In genomic region chr4:147133596-147133995, GRCm38 (mm10) we compare ENCODE assay signal across 6 mouse cellular contexts. TPM values are rescaled to one million over a fixed set of nuclear protein-coding genes. Genes with fewer than 3 reads are reported as not detected.
A peak's percentile ranks its signal among the peaks of the same experiment; 100 is the strongest.
DNase-seq lines count a peak whose midpoint lies in the region; ATAC-seq and TF ChIP-seq lines count a peak whose summit lies in the region.
"Not testable (repeated sequence)": the region's sequence is repeated elsewhere in the genome, so short reads cannot be mapped to it uniquely, and the experiment has no call there.

No protein-coding gene starts in this region.

- H3K36me3 ChIP-seq in E14TG2a.4 (ENCODE audit: insufficient read depth, low read length); limb, embryonic 11.5 days (ENCODE audit: control insufficient read depth, insufficient read depth, low read length); liver, embryonic 12.5 days: not testable (repeated sequence)

- not testable (repeated sequence) for ATAC-seq in limb, embryonic 11.5 days (ENCODE audit: insufficient number of reproducible peaks, low FRiP score, low TSS enrichment, low read depth); liver, embryonic 12.5 days

- peak overlapping the region; percentile 18 for H3K4me3 ChIP-seq in E14TG2a.4 (replicated peaks; ENCODE audit: low read length)
- H3K4me3 ChIP-seq in limb, embryonic 11.5 days (ENCODE audit: low read depth, low read length); liver, embryonic 12.5 days: not testable (repeated sequence)

- WGBS in limb, embryonic 11.5 days: 56% methylated on average over 2 of the region's 2 CpGs
- 42% methylated on average over 2 of the region's 2 CpGs for WGBS in liver, embryonic 12.5 days (ENCODE audit: insufficient replicate concordance)

- H3K27me3 ChIP-seq in E14TG2a.4 (ENCODE audit: insufficient read depth, low read length); limb, embryonic 11.5 days (ENCODE audit: control insufficient read depth, insufficient read depth, low read length); liver, embryonic 12.5 days (replicated peaks): not testable (repeated sequence)

- not testable (repeated sequence) for H3K9me3 ChIP-seq in E14TG2a.4 (ENCODE audit: low read length); limb, embryonic 11.5 days (ENCODE audit: control insufficient read depth, low read length); liver, embryonic 12.5 days (replicated peaks)

- not testable (repeated sequence) for H3K4me1 ChIP-seq in E14TG2a.4 (replicated peaks; ENCODE audit: low read depth, low read length); limb, embryonic 11.5 days (ENCODE audit: control insufficient read depth, insufficient read depth, low read length); liver, embryonic 12.5 days

- not testable (repeated sequence) for H3K4me2 ChIP-seq in limb, embryonic 11.5 days (ENCODE audit: low read depth, severe bottlenecking)
- 0 out of 2 replicates have a peak overlapping the region, but pooled peaks have one; percentile 8 for H3K4me2 ChIP-seq in liver, embryonic 12.5 days

- not testable (repeated sequence) for H3K9ac ChIP-seq in limb, embryonic 11.5 days (ENCODE audit: low read length); liver, embryonic 12.5 days

- peak; percentile 20 for DNase-seq in R1 (ENCODE audit: low read depth, low spot score)
- DNase-seq in heart, adult 11 months: peak; percentile 45
- DNase-seq in limb, embryonic 11.5 days (ENCODE audit: low spot score): peak; percentile 16
- DNase-seq in yolk sac, embryonic 10.5 days (ENCODE audit: low spot score): peak; percentile 3

- not testable (repeated sequence) for H3K27ac ChIP-seq in limb, embryonic 11.5 days (replicated peaks; ENCODE audit: low read depth, low read length); liver, embryonic 12.5 days

- not testable (repeated sequence) for TF ChIP-seq CTCF in E14TG2a.4 (conservative IDR thresholded peaks at IDR 0.05; ENCODE audit: low read length)

RNA-seq across cellular contexts. Expression of gene Zfp991, which starts 1.8 kb away (rescaled TPM):
- polyA plus RNA-seq in limb, embryonic 11.5 days (2014; fragmentation: Nextera tagmentation; extraction: Ambion mirVana): 10.8 and 12.3 TPM in 2 replicates
- polyA plus RNA-seq in liver, embryonic 12.5 days (2016; fragmentation: Nextera tagmentation; extraction: Ambion mirVana): 6.8 and 8.6 TPM in 2 replicates
